Mouse (Mus musculus) neural tube, embryonic 14.5 days (tissue): ENCODE data around the gene Maml2. TPM values are rescaled to one million over a fixed set of nuclear protein-coding genes. Genes with fewer than 3 reads are reported as not detected.

Experiments
- ATAC-seq: fragments of 200-750 bp; cut with Nextera tagmentation; 2 replicates; pipeline ENCODE4 v1.8.0; 2017; ENCODE audit warnings: low read depth, mild to moderate bottlenecking, moderate TSS enrichment, moderate library complexity
- H3K27ac ChIP-seq: fragments of 300-500 bp; sonication (generic); 2 replicates; pipeline ENCODE4 v1.5.1; 2014; ENCODE audit warnings: low read depth, mild to moderate bottlenecking, control low read depth, low read length, moderate library complexity, mixed read lengths
- H3K27me3 ChIP-seq: fragments of 300-500 bp; sonication (generic); 2 replicates; pipeline ENCODE4 v1.6.1; 2014; ENCODE audit warnings: low read length; ENCODE audit not compliant: control insufficient read depth, insufficient read depth
- H3K36me3 ChIP-seq: fragments of 300-500 bp; sonication (generic); 2 replicates; pipeline ENCODE4 v1.6.1; 2014; ENCODE audit warnings: low read length, mixed read lengths; ENCODE audit not compliant: control insufficient read depth, insufficient read depth
- H3K4me1 ChIP-seq: fragments of 300-500 bp; sonication (generic); 2 replicates; pipeline ENCODE4 v1.6.1; 2014; ENCODE audit warnings: low read length; ENCODE audit not compliant: control insufficient read depth, insufficient read depth
- H3K4me2 ChIP-seq: fragments of 300-500 bp; sonication (generic); 2 replicates; pipeline ENCODE4 v1.6.1; 2014; ENCODE audit warnings: mild to moderate bottlenecking, low read depth, low read length, control low read depth
- H3K4me3 ChIP-seq: fragments of 300-500 bp; sonication (generic); 2 replicates; pipeline ENCODE4 v1.5.1; 2014; ENCODE audit warnings: low read depth, low read length, control low read depth, mixed read lengths
- H3K9ac ChIP-seq: fragments of 300-500 bp; sonication (generic); replicated peaks from 2 replicates; pipeline ENCODE4 v1.6.1; 2014; ENCODE audit warnings: low read depth, mild to moderate bottlenecking, control low read depth, low read length, mixed read lengths
- H3K9me3 ChIP-seq: fragments of 300-500 bp; sonication (generic); 2 replicates; pipeline ENCODE4 v1.6.1; 2016; ENCODE audit warnings: low read length; ENCODE audit not compliant: control insufficient read depth
- WGBS: fragments of 180-500 bp; shearing (Covaris S2); extraction: QIAGEN DNeasy Blood & Tissue Kit; methylation state at CpG from one replicate; pipeline ENCODE4 v1.1.7; 2014; 5-methylcytosine and 5-hydroxymethylcytosine counted together
- polyA plus RNA-seq: library from polyadenylated mRNA; unstranded; fragments of >200 nt; fragmentation: Nextera tagmentation; extraction: Ambion mirVana; gene quantifications from 2 replicates; pipeline ENCODE4 v1.2.1, GENCODE M21; 2014

Maml2 gene
- polyA plus RNA-seq, 1 experiment from 2014 or later: 13.2 TPM

DNA sequence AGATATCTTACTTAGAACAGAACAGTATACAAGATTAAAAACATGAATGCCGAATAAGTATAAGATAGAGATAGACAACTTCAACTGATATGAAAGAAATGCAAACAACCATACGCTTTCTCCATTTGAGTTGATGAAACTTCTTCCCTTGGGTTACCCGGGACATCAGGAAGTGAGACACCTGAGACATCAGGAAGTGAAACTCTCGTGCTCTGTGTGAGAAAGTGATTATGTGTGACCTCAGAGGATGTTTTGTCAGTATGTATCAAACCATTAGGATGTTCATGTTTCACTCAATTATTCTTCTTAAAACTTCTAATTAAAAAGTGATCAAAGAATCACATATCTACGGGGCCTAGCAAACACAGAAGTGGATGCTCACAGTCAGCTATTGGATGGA is 257.0 kb downstream of the Maml2 start:
- H3K9ac ChIP-seq: no peak overlapping the region
- H3K4me2 ChIP-seq: no peak overlapping the region
- H3K9me3 ChIP-seq: no peaks in the 10 kb centered on the region
- H3K27me3 ChIP-seq: no peaks in the 10 kb centered on the region
- no peaks in the 10 kb centered on the region for H3K4me1 ChIP-seq
- ATAC-seq: no peak
- no peak overlapping the region for H3K27ac ChIP-seq
- WGBS: 93% methylated on average over 5 of the region's 5 CpGs
- no peaks in the 10 kb centered on the region for H3K36me3 ChIP-seq
- no peak overlapping the region for H3K4me3 ChIP-seq

DNA sequence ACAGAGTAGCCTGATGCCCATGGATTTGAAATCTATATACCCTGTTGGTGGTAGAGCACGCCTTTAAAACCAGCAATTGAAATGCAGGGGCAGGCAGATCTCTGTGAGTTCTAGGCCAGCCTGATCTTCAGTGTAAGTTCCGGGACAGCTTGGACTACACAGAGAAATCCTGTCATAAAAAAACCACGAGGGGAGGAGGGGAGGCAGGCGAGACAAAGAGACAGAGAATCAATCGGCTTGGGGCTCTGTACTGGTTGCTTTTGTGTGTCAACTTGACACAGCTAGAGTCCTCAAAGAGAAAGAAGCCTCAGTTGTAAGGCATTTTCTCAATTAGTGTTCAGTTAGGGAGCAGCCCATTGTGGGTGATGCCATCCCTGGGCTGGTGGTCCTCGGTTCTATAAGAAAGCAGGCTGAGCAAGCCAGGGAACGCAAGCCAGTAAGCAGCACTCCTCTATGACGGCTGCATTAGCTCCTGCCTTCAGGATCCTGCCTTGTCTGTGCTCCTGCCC is 258.3 kb downstream of the Maml2 start:
- no peaks in the 10 kb centered on the region for H3K36me3 ChIP-seq
- no peaks in the 10 kb centered on the region for H3K27me3 ChIP-seq
- H3K4me3 ChIP-seq: no peak overlapping the region
- WGBS: 28% methylated on average over 8 of the region's 8 CpGs
- ATAC-seq: no peak; the same call in 1 of the 2 replicates
- H3K4me2 ChIP-seq: no peak overlapping the region
- H3K27ac ChIP-seq: no peak overlapping the region
- H3K4me1 ChIP-seq: no peaks in the 10 kb centered on the region
- H3K9ac ChIP-seq: no peak overlapping the region
- no peaks in the 10 kb centered on the region for H3K9me3 ChIP-seq

GRCm38 (mm10) chr9:13556696-13557095 is 258.9 kb downstream of the Maml2 start:
- 98% methylated on average over 3 of the region's 3 CpGs for WGBS
- H3K27ac ChIP-seq: no peak overlapping the region
- H3K27me3 ChIP-seq: no peaks in the 10 kb centered on the region
- no peaks in the 10 kb centered on the region for H3K4me1 ChIP-seq
- no peak overlapping the region for H3K4me3 ChIP-seq
- no peak for ATAC-seq
- no peaks in the 10 kb centered on the region for H3K9me3 ChIP-seq
- no peak overlapping the region for H3K9ac ChIP-seq
- H3K4me2 ChIP-seq: no peak overlapping the region
- H3K36me3 ChIP-seq: no peaks in the 10 kb centered on the region

- H3K9me3 ChIP-seq: no peaks in the 10 kb centered on the region
- 0 out of 2 replicates have a peak, but pooled peaks cover 5% of the 10 kb centered on the region for H3K4me1 ChIP-seq
- 20% methylated on average over 4 of the region's 4 CpGs for WGBS
- H3K4me3 ChIP-seq: no peak overlapping the region
- no peaks in the 10 kb centered on the region for H3K27me3 ChIP-seq
- H3K4me2 ChIP-seq: no peak overlapping the region
- no peaks in the 10 kb centered on the region for H3K36me3 ChIP-seq
- H3K27ac ChIP-seq: no peak overlapping the region; the same call in 1 of the 2 replicates
- no peak overlapping the region for H3K9ac ChIP-seq
- ATAC-seq: peak; percentile 45; the same call in 1 of the 2 replicates
These were observed 261.1 kb downstream of the Maml2 start for GRCm38 (mm10) chr9:13558811-13559372.

GRCm38 (mm10) chr9:13560651-13561050 is 262.9 kb downstream of the Maml2 start:
- H3K27ac ChIP-seq: no peak overlapping the region
- no peak overlapping the region for H3K4me2 ChIP-seq
- WGBS: 83% methylated on average over 9 of the region's 9 CpGs
- H3K4me3 ChIP-seq: no peak overlapping the region
- H3K36me3 ChIP-seq: no peaks in the 10 kb centered on the region
- H3K9ac ChIP-seq: no peak overlapping the region
- H3K27me3 ChIP-seq: no peaks in the 10 kb centered on the region
- H3K4me1 ChIP-seq: 0 out of 2 replicates have a peak, but pooled peaks cover 5% of the 10 kb centered on the region
- ATAC-seq: no peak
- H3K9me3 ChIP-seq: no peaks in the 10 kb centered on the region

DNA sequence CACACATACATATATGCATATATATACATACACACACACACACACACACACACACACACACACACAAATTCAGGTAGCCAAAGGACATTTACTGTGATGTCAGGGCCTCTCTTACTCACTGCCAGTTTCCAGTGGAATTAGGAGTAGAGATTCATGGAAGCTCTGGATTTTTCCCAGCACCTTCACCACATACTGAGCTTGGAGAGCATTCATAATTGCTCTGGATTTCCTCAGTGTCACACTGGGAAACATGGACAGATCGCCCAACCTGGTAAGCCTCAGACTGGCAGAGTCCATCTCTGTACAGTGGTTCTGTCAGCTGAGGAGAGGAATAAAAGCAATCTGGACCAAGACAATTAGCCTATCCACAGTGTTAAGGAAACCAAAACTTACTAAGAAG is 263.6 kb downstream of the Maml2 start:
- Histone ChIP-seq H3K36me3 (no peaks in the 10 kb centered on the region), H3K4me1 (0 out of 2 replicates have a peak, but pooled peaks cover 5% of the 10 kb centered on the region), H3K27ac (no peak overlapping the region), H3K27me3 (no peaks in the 10 kb centered on the region), H3K9me3 (no peaks in the 10 kb centered on the region), H3K4me2 (no peak overlapping the region), H3K4me3 (no peak overlapping the region), H3K9ac (no peak overlapping the region)
- WGBS: 100% methylated on average over 1 of the region's 1 CpGs
- no peak for ATAC-seq

DNA sequence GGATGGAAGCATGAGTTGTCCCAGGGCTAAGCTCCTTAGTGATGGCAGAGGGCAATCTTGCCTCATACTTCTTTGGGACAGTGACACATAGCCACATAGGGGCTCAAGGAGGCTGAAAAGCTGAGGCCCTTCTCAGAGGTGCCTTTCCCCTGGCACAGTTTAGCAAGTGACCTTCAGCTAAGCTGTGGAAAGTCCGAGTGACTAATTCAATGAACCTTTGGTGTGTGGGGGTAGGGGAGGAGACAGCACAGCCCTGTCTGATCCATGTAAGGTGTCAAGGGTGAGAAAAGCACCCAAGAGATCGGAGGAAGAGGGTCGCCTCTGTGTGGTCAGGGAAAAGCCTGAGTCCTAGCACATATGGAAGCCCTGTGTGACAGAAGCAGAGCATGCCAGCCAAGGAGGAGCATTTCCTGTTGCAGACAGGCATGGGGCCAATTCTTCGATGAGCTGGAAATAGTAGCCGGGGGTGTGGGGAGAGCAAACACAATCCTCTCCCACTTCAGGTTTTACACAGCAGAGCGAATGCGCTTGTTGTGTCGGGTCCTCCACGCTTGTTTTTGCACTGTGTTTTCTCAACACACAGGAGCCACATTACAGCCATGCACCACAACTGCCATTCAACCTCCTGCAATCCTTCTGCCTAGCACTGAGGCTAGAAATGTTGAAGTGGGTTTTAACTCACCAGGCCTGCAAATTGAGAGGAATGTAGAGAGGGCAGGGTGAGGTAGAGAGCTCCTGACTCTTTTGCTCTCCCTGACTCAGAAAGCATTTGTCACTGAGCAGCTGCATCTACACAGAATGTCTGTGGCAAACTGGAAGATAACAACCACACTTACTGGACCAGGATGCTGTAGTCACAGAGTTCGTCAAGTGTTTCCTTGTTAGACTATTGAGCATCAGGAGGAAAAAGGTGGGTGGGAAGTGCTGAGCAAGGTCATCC is 266.0 kb downstream of the Maml2 start:
- Histone ChIP-seq H3K27me3 (no peaks in the 10 kb centered on the region), H3K36me3 (no peaks in the 10 kb centered on the region), H3K9me3 (no peaks in the 10 kb centered on the region), H3K27ac (no peak overlapping the region), H3K4me1 (0 out of 2 replicates have a peak, but pooled peaks cover 5% of the 10 kb centered on the region), H3K4me3 (no peak overlapping the region), H3K4me2 (no peak overlapping the region), H3K9ac (no peak overlapping the region)
- no peak for ATAC-seq
- 68% methylated on average over 10 of the region's 10 CpGs for WGBS

DNA sequence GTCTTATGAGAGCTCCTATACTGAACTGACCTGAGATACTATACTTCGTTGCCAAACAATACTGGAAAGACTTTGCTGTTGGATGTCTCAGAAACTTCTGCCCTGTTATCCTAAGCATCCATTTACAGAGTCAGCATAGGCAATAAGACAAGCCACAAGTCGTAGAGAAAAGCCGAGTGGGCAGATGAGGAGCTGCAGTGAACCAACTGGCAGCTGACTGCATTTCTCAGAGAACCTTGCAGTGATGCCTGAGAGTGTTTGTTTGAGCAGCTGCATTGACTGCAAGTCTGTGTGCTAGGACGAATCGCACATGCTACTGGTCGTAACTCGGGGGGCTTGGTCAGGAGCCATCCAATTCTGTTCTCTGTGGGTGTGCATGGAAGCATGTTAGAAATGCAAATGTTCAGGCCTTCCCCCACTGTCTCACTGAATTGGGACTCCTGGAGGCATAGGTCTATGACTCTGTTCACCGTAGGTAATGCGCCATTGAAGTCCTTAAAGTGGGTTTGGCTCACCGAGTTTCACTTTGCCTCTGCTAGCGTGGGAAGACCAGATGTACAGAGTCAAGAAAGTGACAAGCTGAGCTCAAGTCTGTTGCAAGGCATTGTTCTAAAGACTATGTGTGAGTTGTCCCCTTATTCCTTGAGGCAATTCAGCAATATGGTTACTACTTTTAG is 267.7 kb downstream of the Maml2 start:
- Histone ChIP-seq H3K4me3 (no peak overlapping the region), H3K27me3 (no peaks in the 10 kb centered on the region), H3K4me1 (0 out of 2 replicates have a peak, but pooled peaks cover 5% of the 10 kb centered on the region), H3K9me3 (no peaks in the 10 kb centered on the region), H3K9ac (no peak overlapping the region), H3K36me3 (no peaks in the 10 kb centered on the region), H3K27ac (no peak overlapping the region), H3K4me2 (no peak overlapping the region)
- peak; percentile 32; the same call in 1 of the 2 replicates for ATAC-seq
- 45% methylated on average over 11 of the region's 11 CpGs for WGBS
